Mouse (Mus musculus) inflammation-experienced regulatory T-cells, adult 6 months (primary cell): ENCODE measurements at regions not wholly inside any gene's neighbourhood (a gene's known extent, or its start where the extent isn't known, plus 50 kb on each side); places are given as distances from the start of the nearest gene placed in this dataset.

ENCODE experiments used
- ATAC-seq: one replicate; pipeline ENCODE4 v1.8.0; 2017

DNA sequence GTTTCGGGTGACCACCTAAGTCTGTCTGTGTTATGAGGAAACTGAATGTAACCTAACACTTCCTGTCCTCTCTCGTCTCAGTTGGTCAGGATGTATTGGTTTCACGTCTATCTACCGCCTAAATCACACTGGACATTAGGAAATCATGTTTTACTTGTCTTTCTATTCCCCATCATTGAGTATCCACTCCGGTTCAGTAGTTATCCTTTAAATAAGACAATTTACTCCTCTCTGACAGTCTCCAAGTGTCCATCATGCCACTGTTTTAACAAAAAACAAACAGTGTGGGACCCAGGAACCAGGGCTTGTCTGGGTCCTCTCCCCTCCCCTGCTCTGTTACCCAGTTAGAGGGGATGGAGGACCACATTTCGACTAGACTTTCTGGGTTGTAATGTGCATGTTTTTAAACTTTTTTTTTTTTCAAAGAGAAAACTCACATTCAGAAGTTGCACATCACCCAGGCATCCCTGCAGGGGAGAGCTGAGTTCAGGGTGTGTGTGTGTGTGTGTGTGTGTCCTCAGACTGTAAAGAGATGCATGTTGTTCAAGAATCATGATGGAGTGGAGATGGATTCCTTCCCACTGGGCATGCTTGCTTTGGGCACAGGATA lies 65.5 kb upstream of the Cpsf6 start:
- ATAC-seq: no peak

DNA sequence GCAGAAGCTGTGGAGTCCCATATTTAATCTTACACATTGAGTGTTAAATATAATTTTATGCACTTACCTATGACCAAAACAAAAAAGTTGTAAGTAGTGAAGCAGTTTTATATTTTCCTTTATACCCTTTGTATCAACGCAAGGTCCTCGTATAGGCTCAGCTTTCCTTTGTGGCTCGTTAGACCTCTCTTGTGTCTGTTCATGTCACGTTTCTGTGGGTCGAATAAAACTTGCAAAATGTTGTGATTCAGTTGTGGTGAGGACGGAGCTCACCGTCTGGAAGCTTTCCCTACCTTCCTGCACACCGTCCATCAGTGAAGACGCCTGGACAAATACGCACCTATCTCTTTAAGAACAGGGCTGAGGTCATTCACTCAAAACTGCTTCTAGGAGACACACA lies 64.9 kb upstream of the Cpsf6 start:
- no peak for ATAC-seq

DNA sequence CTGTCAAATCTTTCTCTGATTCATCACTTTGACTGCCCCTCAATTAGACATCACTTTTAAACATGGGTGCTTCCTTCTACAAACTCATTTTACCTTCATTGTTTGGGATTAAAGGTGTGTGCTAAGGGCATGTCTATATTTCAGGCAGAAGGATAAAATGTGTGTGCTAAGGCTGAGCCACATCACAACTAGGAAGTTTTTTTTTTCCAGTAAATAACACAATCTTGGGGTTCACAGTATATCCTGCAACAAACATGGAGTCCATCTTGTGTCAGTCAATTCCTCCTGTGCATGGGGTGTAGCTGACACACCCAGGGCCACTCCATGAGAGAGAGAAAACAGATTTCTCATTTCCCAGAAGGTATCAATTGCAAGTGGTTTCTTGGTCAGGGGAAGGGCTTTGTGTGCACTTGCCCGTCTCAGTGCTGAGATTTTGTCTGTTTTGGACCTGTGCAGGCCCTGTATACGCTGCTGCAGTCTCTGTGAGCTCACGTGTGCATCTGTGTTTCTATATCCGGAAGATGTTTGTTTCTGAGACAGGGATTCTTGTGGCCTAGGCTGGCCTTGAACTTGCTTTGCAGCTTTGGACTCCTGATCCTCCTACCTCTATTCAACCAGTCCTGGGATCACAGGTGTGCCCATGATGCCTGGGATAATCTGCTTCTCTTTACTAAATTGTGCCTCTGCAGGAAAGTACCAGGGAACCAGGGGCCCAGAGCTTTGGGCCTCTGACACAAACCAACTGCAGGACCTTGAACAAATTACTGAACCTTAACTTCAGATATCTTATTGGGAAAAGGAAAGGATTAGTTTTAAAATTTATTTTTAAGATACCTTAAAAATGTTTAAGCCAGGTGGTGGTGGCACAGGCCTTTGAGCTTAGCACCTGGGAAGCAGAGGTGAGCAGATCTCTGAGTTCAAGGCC lies 63.9 kb upstream of the Cpsf6 start:
- no peak for ATAC-seq

DNA sequence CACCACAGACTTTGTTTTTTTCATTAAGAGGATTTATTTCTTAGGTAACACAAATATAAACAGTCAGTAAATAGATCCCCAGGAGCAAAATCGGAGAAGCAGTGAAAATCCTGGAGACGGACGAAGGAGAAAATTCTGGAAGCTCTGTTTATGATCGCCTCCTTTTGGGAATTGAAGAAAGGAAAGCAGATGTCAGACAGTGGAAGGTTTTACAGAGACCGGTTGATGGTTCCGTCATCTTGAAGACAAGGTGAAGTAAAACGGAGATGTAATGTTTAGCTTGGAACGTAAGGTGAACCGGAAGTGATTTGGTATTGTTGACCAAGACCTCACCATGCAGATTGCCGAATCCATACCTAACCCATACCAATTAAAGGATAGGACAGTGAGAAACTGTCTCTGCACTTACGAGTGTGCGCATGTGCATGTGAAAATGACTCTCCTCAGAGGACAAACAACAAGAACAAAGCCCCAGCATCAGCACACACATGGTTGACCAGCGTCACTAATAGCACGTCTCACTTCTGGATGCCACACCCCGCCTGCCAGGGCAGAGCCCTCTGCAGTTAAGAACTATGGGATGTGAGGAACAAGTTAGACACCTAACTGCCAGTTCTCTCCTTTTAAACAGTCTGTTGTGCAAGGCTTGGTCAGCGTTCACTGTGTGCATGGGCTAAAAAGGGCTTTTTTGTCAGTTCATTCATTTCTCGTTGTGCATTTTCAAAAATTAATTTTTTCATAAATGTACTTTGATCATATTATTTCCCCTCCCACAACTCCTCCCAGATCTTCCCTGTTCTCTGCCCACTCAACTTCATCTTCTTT lies 62.4 kb upstream of the Cpsf6 start:
- ATAC-seq: no peak

DNA sequence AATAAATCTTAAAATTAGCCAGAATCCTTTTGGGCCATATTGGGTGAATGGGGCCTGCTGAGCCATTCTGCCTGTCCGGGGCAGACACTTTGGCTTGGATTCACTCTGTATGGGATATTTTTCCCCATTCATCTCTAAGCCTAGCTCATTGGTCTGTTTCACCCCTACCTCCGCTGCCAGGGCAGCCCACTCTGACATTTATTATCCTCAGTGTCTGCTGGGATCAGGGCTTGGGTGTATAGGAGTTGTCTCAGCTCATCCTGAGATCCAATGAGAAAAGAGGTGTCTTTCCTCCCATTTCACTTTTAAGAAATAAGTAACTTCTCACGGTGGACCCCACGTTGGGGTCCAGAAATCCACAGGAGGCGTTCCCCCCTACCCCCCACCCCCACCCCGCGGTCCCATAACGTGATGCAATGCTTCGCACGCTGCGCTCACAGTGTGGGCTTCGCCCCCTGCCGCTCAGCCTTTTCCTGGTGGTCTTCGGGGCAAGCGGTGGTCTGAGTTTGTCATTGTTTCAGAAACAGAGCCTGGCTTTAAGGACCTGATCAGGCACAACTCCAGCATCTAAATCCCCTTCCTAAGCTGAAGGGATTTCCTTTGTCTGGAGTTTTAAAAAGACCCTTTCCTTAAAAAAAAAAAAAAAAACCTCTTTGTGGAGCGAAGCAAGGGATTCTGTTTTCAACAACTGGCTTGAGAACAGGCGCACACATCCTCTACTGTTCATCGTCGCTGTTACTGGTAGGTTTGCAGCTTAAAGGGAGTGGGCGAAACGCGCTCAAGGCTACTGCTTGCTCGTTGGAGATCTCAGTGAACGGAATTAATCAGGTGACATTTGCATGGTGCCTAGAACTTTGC lies 61.5 kb upstream of the Cpsf6 start:
- ATAC-seq: no peak

DNA sequence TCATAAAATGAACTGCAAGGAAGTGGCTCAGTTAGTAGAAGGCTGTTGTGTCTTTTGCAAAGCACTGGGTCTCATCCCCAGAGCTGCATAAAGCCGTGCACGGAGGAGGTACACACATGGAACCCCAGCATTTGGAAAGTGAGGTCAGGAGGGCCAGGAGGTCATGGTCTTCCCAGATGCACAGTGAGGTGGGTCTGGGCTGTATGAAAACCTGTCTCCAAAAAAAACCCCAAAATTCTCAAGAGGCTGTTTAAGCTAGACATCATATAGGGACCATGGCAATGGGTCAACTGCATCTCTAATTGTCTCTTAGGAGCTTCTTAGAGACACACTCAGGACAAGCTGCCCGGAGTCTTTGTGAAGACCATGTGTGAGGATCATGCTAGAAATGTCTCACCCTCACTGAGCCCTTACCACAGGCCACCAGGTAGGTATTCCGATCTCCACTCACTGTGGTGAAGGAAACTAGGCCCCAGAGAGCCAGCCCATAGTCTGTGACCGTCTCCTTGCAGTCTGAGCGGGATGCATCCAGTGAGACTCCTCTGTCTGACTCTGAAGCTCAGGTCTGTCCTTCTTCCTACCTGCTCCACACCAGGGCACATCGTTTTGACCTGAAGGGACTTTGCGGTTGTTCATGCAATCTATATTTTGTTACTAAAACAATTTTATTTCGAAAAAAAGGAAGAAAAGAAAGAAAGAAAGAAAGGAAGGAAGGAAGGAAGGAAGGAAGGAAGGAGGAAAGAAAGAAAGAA lies 60.6 kb upstream of the Cpsf6 start:
- no peak for ATAC-seq

DNA sequence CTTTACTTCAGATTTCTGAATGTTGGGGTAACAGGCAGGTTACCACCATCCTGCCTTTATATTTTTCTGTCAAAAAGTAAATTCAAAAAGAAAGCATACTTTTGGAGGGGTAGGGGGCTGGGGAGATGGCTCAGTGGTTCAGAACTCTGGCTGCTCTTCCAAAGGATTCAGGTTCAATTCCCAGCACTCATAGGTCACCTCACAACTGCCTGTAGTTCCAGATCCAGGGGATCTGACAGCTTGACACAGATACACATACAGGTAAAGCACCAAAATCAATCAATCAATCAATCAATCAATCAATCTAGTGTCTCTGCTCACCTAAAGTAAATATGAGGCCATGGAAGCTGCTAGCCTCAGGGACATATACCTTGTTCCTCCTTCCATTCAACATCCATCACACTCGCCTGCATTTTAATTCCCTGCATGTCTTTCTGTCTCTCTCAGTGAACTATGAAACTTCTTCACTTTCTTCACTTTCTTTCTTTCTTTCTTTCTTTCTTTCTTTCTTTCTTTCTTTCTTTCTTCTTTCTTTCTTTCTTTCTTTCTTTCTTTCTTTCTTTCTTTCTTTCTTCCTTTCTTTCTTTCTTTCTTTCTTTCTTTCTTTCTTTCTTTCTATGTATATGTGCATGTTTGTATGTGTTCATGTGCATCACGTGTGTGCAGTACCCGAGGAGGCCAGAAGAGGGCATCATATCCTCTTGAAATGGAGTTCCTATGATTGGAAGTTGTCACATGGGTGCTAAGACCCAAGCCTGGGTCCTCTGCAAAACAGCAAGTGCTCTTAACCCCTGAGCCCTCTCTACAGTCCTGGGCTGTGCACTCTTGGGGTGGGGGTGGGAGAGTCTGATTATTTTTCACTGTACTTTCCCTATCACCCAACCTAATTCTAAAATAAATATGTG lies 59.6 kb upstream of the Cpsf6 start:
- no peak for ATAC-seq

DNA sequence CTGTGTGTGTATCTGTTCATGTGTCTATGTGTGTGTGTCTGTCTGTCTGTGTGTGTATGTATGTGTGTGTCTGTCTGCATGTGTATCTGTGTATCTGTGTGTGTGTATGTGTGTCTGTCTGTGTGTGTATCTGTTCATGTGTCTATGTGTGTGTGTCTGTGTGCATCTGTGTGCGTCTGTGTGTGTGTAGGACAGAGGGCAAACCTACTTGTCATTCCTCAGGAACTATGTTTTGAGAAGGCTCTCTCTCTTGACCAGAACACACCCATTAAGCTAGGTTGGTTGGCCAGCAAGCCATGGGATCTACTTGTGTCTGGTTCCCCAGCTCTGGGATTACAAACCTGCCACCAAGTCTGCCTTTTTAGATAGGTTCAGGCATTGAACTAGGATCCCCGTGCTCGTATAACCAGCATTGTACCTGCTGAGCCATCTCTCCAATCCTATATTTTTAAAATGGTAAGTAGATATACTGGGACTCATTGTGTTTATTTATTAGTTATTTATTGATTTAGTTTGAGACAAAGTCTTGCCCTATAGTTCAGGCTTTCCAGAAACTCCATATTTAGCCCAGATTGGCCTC lies 58.9 kb upstream of the Cpsf6 start:
- no peak for ATAC-seq

DNA sequence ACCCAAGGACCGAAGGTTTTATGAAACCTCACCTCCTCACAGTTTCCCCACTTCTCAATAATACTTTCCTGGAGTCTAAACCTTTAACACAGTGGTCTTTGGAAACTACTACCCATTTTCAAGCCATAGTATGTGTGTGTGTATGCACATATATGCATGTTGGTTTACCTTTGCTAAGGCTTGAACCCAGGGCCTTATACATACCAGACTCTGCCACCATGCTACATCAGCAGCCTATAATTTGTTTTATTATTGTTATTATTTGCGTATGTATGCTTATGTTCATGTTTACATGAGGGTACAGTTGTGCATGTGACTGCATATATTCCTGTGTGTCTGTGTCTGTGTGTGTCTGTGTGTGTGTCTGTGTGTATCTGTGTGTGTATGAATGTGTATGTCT lies 58.2 kb upstream of the Cpsf6 start:
- ATAC-seq: no peak

DNA sequence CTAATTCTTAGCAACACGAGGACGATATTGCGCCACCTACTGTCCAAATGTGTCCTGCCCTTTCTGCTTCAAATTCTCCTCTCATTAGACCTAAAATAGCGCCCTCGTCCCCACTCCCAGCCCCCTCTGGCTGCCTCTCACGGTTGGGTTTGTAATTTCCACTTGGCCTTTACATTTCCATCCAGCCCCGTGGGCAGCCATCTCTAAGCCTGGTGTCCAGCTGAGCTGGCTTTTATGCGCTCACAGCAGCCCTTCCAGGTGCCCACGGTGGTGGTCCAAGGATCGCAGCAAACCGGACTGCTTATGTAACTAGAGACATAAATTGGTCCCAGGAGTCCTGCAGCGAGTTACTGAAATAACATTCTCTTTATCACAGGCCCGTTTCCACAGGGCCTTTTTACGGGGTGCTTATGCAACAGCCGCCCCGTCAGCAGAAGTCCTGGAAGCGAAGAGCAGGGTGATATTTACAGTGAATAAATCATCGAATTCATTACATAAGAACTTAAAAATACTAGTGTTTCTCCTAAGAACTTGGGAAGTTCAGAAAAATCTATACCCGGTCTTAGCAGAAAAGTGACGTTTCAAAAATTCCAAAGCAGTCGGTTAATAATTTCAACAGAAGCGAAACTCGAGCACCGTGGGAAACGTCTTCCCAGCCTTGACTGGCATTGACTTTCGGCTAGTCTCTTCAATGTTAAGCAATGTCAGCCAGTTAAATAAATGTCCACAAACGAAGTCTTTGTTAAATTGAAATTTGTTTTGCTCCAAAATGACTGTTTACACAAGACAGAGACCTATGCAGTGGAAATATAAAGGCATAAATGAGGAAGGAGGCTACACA lies 57.3 kb upstream of the Cpsf6 start:
- ATAC-seq: no peak

DNA sequence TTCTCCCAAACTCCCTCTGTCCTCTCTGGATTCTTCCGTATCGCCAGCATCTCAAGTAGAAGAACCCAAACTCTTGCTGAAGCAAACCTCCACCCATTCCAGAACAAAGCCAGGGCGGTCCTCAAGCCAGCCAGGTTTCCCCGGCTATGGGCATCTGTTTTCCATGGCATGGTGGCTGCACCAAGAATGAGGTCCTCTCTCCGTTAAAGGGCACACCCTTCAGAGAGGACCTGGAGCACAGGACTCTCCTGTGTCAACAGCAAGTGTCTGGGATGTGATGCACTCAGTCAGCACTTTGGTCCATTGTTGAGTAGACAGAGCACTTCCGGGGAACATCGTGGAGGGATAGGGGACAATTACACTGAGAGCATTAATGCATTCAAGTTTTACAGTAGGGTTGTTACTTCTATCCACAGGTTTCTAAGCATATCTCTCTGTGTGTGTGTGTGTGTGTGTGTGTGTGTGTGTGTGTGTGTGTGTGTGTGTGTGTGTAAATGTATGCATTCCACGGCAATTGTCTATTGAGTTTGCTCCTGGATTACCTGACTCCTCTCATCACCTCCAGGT lies 56.6 kb upstream of the Cpsf6 start:
- ATAC-seq: no peak

DNA sequence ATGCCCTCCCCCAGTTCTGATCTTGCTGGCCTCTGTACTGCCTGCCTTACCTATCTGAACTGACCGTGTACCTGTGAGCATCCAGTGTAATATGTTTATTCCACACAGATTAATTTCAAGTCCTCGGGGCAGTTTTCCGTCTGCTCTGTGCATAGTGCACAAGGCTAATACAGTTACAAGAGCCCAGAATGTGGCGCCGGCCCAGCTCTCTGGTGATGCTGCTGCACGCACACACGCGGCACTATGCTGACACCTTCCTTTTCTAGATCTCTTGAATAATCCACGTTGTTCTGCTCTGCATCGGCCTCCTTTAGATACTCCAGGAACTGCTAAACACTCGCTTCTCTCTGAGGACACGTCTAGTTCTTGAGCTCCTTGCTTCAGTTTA lies 55.9 kb upstream of the Cpsf6 start:
- ATAC-seq: no peak

DNA sequence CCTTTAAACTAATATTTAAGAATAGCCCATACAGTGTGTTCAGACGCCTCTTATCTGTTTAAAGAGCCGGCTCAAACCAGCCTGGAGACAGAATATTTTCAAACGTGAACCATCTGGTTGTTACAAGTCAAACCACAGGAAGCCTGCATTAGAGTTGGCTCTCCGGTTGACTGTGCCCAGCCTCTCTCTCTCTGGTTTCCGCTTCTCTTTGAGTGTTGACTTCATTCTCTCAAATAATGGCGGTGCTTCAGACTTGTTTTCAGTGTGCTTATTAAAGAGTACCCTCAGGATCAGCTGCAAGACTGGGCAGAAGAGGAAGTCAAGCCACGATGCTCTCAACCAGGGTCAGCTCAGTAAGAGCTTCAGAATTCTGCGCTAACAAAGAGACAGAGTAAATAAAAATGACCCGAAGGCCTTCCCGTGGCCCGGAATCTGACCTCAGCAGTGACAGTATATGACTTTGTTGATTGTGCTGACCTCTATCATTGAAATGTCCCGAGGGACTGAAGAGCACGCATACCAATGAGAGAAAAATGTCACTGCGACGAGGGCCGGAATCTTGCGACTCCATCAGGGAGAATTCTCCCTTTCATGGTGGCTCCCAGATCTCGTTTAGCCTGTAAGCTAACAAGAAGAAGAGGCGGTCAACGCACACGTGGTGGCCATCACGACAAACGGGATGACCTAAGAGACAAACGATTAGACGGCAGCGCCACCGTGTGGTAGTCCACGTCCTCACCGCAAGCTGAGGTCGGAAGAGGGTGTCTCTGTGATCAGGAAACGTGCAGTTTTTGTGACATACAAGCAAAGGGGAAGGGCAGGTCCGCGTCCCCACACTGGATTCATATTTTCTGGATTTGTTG lies 55.3 kb upstream of the Cpsf6 start:
- ATAC-seq: peak; percentile 86

DNA sequence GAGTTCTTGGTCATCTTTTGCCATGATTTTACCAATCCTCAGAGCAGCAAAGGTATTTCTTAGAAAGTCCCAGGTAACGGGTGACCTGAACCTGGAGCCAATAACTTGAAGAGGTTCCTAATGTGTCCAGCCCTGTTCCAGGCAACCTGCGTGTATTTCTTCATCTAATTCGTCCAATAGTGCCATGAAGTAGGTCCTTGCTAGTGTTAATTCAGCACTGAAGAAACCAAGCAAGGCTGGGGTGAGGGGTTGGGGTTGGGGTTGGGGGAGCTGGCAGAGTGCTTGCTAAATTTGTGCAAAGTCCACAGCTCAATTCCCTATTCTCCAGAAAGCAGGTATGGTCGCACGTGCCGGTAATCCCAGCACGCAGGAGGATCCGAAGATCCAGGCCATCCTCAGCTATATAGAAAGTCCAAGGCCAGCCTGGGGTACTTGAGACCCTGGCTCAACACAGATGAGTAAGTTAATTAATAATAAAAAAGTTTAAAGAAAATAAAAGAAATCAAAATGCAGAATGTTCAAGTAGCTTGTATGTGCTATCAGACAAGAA lies 54.6 kb upstream of the Cpsf6 start:
- no peak for ATAC-seq

DNA sequence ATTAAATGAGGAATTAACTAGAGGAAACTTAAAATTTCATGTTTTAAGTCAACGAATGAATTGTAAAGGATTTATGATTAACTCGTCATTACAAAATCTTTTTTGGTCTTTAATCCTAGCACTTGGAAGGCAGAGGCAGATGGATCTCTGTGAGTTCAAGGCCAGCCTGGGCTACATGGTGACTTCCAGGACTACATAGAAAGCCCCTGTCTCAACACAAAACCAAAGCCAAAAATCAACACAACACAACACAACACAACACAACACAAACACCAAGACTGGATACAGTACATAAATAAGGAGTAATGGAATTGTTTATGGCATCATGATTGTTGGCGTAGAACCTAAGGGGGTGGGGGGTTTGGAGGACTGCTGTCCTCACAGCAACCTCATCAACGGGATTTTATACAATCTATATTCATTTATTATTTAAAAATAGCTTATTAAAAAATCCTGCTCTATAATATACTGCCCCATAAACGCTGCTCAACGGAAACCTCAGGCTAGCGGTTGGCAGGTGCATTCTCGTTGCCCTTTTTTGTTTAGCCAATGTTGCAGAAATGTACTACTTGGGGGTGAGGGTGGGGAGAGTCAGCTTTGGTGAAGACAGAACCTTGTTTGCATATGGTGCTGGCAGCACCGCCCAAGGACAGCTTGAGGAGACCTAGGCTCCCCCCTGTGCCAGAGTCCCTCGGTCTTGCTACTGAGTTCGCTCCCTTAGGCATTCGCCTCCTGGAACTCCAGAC lies 53.9 kb upstream of the Cpsf6 start:
- no peak for ATAC-seq

DNA sequence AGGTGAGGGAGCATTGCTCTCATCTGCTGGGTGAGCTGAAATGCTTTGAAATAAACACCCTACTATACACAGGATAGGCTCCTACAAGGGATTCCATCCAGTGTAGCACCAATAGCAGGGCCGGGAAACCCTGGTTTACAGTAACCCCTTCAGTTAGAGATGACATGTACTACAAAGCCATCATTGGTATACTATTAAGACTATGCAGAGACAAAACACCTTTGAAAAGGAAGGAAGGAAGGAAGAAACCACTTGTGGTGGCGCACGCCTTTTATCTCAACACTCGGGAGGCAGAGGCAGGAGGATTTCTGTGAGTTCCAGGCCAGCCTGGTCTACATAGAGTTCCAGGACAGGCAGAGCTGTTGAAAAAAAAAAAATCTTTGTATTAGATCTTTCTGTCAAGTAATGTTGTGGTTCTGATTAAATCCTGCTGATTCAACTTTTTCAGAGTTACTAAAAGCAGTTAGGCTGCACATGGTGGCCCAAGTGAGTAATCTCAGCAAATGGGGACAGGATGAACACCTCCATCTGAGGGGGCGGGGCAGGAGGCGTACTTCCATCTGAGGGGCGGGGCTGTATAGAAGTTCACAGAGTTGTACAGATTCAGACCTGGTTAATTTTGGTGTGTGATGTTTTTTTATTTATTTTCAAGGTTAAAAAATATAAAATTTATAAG lies 53.2 kb upstream of the Cpsf6 start:
- ATAC-seq: no peak
